Mouse (Mus musculus) midbrain, embryonic 15.5 days (tissue): Measurements from ENCODE around the gene Camk2b. TPM values are rescaled to one million over a fixed set of nuclear protein-coding genes. Genes with fewer than 3 reads are reported as not detected.

Experiments used
- ATAC-seq: fragments of 200-750 bp; cut with Nextera tagmentation; replicated peaks from 2 replicates; pipeline ENCODE4 v1.8.0; 2017; ENCODE audit warnings: moderate TSS enrichment
- H3K27ac ChIP-seq: fragments of 300-500 bp; sonication (generic); 2 replicates; pipeline ENCODE4 v1.5.1; 2015; ENCODE audit warnings: mild to moderate bottlenecking, inconsistent platforms
- H3K27me3 ChIP-seq: fragments of 300-500 bp; sonication (generic); replicated peaks from 2 replicates; pipeline ENCODE4 v1.6.1; 2015; ENCODE audit warnings: inconsistent platforms
- H3K36me3 ChIP-seq: fragments of 300-500 bp; sonication (generic); replicated peaks from 2 replicates; pipeline ENCODE4 v1.6.1; 2015; ENCODE audit warnings: inconsistent platforms
- H3K4me1 ChIP-seq: fragments of 300-500 bp; sonication (generic); 2 replicates; pipeline ENCODE4 v1.6.1; 2015; ENCODE audit warnings: inconsistent platforms
- H3K4me2 ChIP-seq: fragments of 300-500 bp; sonication (generic); 2 replicates; pipeline ENCODE4 v1.6.1; 2015; ENCODE audit warnings: inconsistent platforms, mild to moderate bottlenecking, moderate library complexity
- H3K4me3 ChIP-seq: fragments of 300-500 bp; sonication (generic); 2 replicates; pipeline ENCODE4 v1.5.1; 2015; ENCODE audit warnings: mild to moderate bottlenecking, inconsistent platforms
- H3K9ac ChIP-seq: fragments of 300-500 bp; sonication (generic); 2 replicates; pipeline ENCODE4 v1.6.1; 2015; ENCODE audit warnings: mild to moderate bottlenecking, inconsistent platforms
- H3K9me3 ChIP-seq: fragments of 300-500 bp; sonication (generic); 2 replicates; pipeline ENCODE4 v1.6.1; 2016; ENCODE audit warnings: inconsistent platforms
- WGBS: fragments of 180-500 bp; shearing (Covaris S2); methylation state at CpG from one replicate; pipeline ENCODE4 v1.1.7; 2015; ENCODE audit warnings: mixed read lengths; 5-methylcytosine and 5-hydroxymethylcytosine counted together
- polyA plus RNA-seq: library from polyadenylated mRNA; unstranded; fragments of >200 nt; fragmentation: Nextera tagmentation; extraction: Ambion mirVana; gene quantifications from 2 replicates; pipeline ENCODE4 v1.2.1, GENCODE M21; 2015

Gene Camk2b
- polyA plus RNA-seq, 1 experiment from 2014 or later: 147 TPM

- Histone ChIP-seq H3K9ac (no peak overlapping the region), H3K4me2 (no peak overlapping the region), H3K9me3 (no peaks in the 10 kb centered on the region), H3K27me3 (no peaks in the 10 kb centered on the region), H3K27ac (no peak overlapping the region), H3K36me3 (peaks cover 4% of the 10 kb centered on the region; the same call in 1 of the 2 replicates), H3K4me1 (no peaks in the 10 kb centered on the region), H3K4me3 (no peak overlapping the region)
- no peak for ATAC-seq
- 90% methylated on average over 5 of the region's 5 CpGs for WGBS
Observed at GRCm38 (mm10) chr11:5994212-5994611, 72.0 kb downstream of the Camk2b start.

- H3K9ac ChIP-seq: no peak overlapping the region
- H3K4me2 ChIP-seq: no peak overlapping the region
- WGBS: 35% methylated on average over 4 of the region's 4 CpGs
- ATAC-seq: no peak
- no peaks in the 10 kb centered on the region for H3K27me3 ChIP-seq
- no peaks in the 10 kb centered on the region for H3K9me3 ChIP-seq
- H3K4me3 ChIP-seq: no peak overlapping the region
- peaks cover 4% of the 10 kb centered on the region; the same call in 1 of the 2 replicates for H3K36me3 ChIP-seq
- no peaks in the 10 kb centered on the region for H3K4me1 ChIP-seq
- no peak overlapping the region for H3K27ac ChIP-seq
Observed at GRCm38 (mm10) chr11:5990910-5991309, 75.3 kb downstream of the Camk2b start.

GRCm38 (mm10) chr11:5989954-5990593, 76.1 kb downstream of the Camk2b start:
- Histone ChIP-seq H3K27ac (no peak overlapping the region), H3K9me3 (no peaks in the 10 kb centered on the region), H3K27me3 (no peaks in the 10 kb centered on the region), H3K36me3 (peaks cover 4% of the 10 kb centered on the region; the same call in 1 of the 2 replicates), H3K4me2 (no peak overlapping the region), H3K4me3 (no peak overlapping the region), H3K4me1 (no peaks in the 10 kb centered on the region), H3K9ac (no peak overlapping the region)
- 86% methylated on average over 16 of the region's 16 CpGs for WGBS
- no peak for ATAC-seq

GRCm38 (mm10) chr11:5988126-5988525, 78.0 kb downstream of the Camk2b start:
- no peak overlapping the region for H3K9ac ChIP-seq
- H3K9me3 ChIP-seq: no peaks in the 10 kb centered on the region
- H3K4me2 ChIP-seq: no peak overlapping the region
- H3K27me3 ChIP-seq: no peaks in the 10 kb centered on the region
- ATAC-seq: no peak
- no peaks in the 10 kb centered on the region for H3K4me1 ChIP-seq
- WGBS: 85% methylated on average over 10 of the region's 10 CpGs
- H3K4me3 ChIP-seq: no peak overlapping the region
- H3K36me3 ChIP-seq: peaks cover 4% of the 10 kb centered on the region; the same call in 1 of the 2 replicates
- no peak overlapping the region for H3K27ac ChIP-seq

GRCm38 (mm10) chr11:5983629-5984028, 82.5 kb downstream of the Camk2b start:
- no peaks in the 10 kb centered on the region for H3K27me3 ChIP-seq
- no peak overlapping the region for H3K27ac ChIP-seq
- H3K4me2 ChIP-seq: no peak overlapping the region
- H3K4me3 ChIP-seq: no peak overlapping the region
- WGBS: 88% methylated on average over 5 of the region's 5 CpGs
- no peaks in the 10 kb centered on the region for H3K4me1 ChIP-seq
- H3K9ac ChIP-seq: no peak overlapping the region
- no peaks in the 10 kb centered on the region for H3K9me3 ChIP-seq
- 0 out of 2 replicates have a peak, but pooled peaks cover 5% of the 10 kb centered on the region for H3K36me3 ChIP-seq
- no peak for ATAC-seq

GRCm38 (mm10) chr11:5981323-5981722, 84.8 kb downstream of the Camk2b start:
- WGBS: 92% methylated on average over 7 of the region's 7 CpGs
- Histone ChIP-seq H3K4me1 (no peaks in the 10 kb centered on the region), H3K9ac (no peak overlapping the region), H3K4me3 (no peak overlapping the region), H3K27me3 (no peaks in the 10 kb centered on the region), H3K9me3 (no peaks in the 10 kb centered on the region), H3K27ac (no peak overlapping the region), H3K36me3 (0 out of 2 replicates have a peak, but pooled peaks cover 13% of the 10 kb centered on the region), H3K4me2 (no peak overlapping the region)
- ATAC-seq: no peak

- no peaks in the 10 kb centered on the region for H3K4me1 ChIP-seq
- H3K27me3 ChIP-seq: no peaks in the 10 kb centered on the region
- 0 out of 2 replicates have a peak, but pooled peaks cover 13% of the 10 kb centered on the region for H3K36me3 ChIP-seq
- no peak overlapping the region for H3K4me2 ChIP-seq
- H3K4me3 ChIP-seq: no peak overlapping the region
- 76% methylated on average over 8 of the region's 8 CpGs for WGBS
- H3K9me3 ChIP-seq: no peaks in the 10 kb centered on the region
- H3K27ac ChIP-seq: no peak overlapping the region
- no peak for ATAC-seq
- H3K9ac ChIP-seq: no peak overlapping the region
Observed at GRCm38 (mm10) chr11:5980561-5980960, 85.6 kb downstream of the Camk2b start.

- Histone ChIP-seq H3K27ac (no peak overlapping the region), H3K9me3 (no peaks in the 10 kb centered on the region), H3K4me1 (no peaks in the 10 kb centered on the region), H3K36me3 (0 out of 2 replicates have a peak, but pooled peaks cover 13% of the 10 kb centered on the region), H3K27me3 (no peaks in the 10 kb centered on the region), H3K9ac (no peak overlapping the region), H3K4me2 (no peak overlapping the region), H3K4me3 (no peak overlapping the region)
- no peak for ATAC-seq
- 97% methylated on average over 2 of the region's 2 CpGs for WGBS
Observed at GRCm38 (mm10) chr11:5980108-5980507, 86.1 kb downstream of the Camk2b start.

GRCm38 (mm10) chr11:5979088-5979487, 87.1 kb downstream of the Camk2b start:
- Histone ChIP-seq H3K4me2 (no peak overlapping the region), H3K9ac (no peak overlapping the region), H3K27me3 (no peaks in the 10 kb centered on the region), H3K4me1 (no peaks in the 10 kb centered on the region), H3K9me3 (no peaks in the 10 kb centered on the region), H3K4me3 (no peak overlapping the region), H3K36me3 (0 out of 2 replicates have a peak, but pooled peaks cover 13% of the 10 kb centered on the region), H3K27ac (no peak overlapping the region)
- no peak for ATAC-seq
- WGBS: 87% methylated on average over 7 of the region's 7 CpGs

GRCm38 (mm10) chr11:5976106-5976505, 90.1 kb downstream of the Camk2b start:
- no peak for ATAC-seq
- no peak overlapping the region for H3K27ac ChIP-seq
- 0 out of 2 replicates have a peak, but pooled peaks cover 20% of the 10 kb centered on the region for H3K36me3 ChIP-seq
- WGBS: 15% methylated on average over 9 of the region's 9 CpGs
- H3K4me3 ChIP-seq: no peak overlapping the region
- H3K27me3 ChIP-seq: no peaks in the 10 kb centered on the region
- no peak overlapping the region for H3K4me2 ChIP-seq
- no peaks in the 10 kb centered on the region for H3K4me1 ChIP-seq
- H3K9me3 ChIP-seq: no peaks in the 10 kb centered on the region
- no peak overlapping the region for H3K9ac ChIP-seq

- Histone ChIP-seq H3K4me3 (no peak overlapping the region), H3K27me3 (no peaks in the 10 kb centered on the region), H3K4me1 (no peaks in the 10 kb centered on the region), H3K27ac (no peak overlapping the region), H3K36me3 (0 out of 2 replicates have a peak, but pooled peaks cover 24% of the 10 kb centered on the region), H3K4me2 (no peak overlapping the region), H3K9ac (no peak overlapping the region), H3K9me3 (no peaks in the 10 kb centered on the region)
- 61% methylated on average over 2 of the region's 2 CpGs for WGBS
- no peak for ATAC-seq
Observed at GRCm38 (mm10) chr11:5975068-5975467, 91.1 kb downstream of the Camk2b start.

GRCm38 (mm10) chr11:5974053-5974452, 92.1 kb downstream of the Camk2b start:
- Histone ChIP-seq H3K4me1 (no peaks in the 10 kb centered on the region), H3K27ac (no peak overlapping the region), H3K4me2 (no peak overlapping the region), H3K4me3 (no peak overlapping the region), H3K27me3 (no peaks in the 10 kb centered on the region), H3K9ac (no peak overlapping the region), H3K9me3 (no peaks in the 10 kb centered on the region), H3K36me3 (peaks cover 24% of the 10 kb centered on the region; the same call in 1 of the 2 replicates)
- WGBS: 88% methylated on average over 6 of the region's 6 CpGs
- ATAC-seq: no peak

- Histone ChIP-seq H3K36me3 (peaks cover 30% of the 10 kb centered on the region; the same call in 1 of the 2 replicates), H3K9ac (no peak overlapping the region), H3K27me3 (no peaks in the 10 kb centered on the region), H3K4me1 (no peaks in the 10 kb centered on the region), H3K4me2 (no peak overlapping the region), H3K9me3 (no peaks in the 10 kb centered on the region), H3K27ac (no peak overlapping the region), H3K4me3 (no peak overlapping the region)
- no peak for ATAC-seq
- 51% methylated on average over 7 of the region's 7 CpGs for WGBS
Observed at GRCm38 (mm10) chr11:5973151-5973550, 93.0 kb downstream of the Camk2b start.
